Mouse (Mus musculus) liver, embryonic 14.5 days (tissue): Measurements from ENCODE around the gene BC030867.

ENCODE experiments used
- CTCF ChIP-seq: IDR thresholded peaks from 2 replicates; pipeline ENCODE4 v1.5.1; 2016; ENCODE audit warnings: antibody characterized with exemption, low read depth, control low read depth
- EP300 ChIP-seq: IDR thresholded peaks from 2 replicates; pipeline ENCODE4 v1.6.1; 2016; ENCODE audit warnings: antibody characterized with exemption, low read depth

- no peak for TF ChIP-seq EP300
- no peak for TF ChIP-seq CTCF
Measured at GRCm38 (mm10) chr11:102199856-102200255, 48.8 kb upstream of the BC030867 start.
